Mouse (Mus musculus): ENCODE results near the gene Itgam. TPM values are rescaled to one million over a fixed set of nuclear protein-coding genes. Genes with fewer than 3 reads are reported as not detected.

Itgam gene
- 1.4 and 1.5 TPM in 2 replicates for polyA plus RNA-seq (2015; fragmentation: Nextera tagmentation; extraction: Ambion mirVana)

DNA sequence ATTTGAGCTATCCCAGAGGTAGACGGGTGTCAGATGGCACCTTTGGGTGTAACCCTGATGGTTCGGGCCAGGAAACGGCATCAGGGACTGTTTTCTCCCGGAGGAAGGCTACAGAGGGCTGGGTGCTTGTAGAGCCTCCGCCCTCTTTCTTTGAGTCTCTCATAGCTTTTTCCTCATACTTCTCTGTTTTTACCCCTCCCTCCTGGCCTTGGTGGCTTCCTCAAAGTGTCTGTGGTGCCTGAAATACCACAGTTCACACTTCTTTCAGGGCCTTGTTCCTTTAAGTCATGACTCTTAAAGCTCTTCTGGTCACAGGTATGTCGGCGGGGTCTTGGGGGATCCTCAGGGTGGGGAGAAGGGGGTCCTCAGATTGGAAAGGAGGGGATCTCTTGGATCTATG lies at the start of gene Itgam, which contains the start of gene Gm49368:
Gene Itgam (plus strand): TSS at position 185 of the 400 bp plus-strand sequence.
Gene Gm49368 (plus strand): TSS at position 228 of the 400 bp plus-strand sequence.

DNA sequence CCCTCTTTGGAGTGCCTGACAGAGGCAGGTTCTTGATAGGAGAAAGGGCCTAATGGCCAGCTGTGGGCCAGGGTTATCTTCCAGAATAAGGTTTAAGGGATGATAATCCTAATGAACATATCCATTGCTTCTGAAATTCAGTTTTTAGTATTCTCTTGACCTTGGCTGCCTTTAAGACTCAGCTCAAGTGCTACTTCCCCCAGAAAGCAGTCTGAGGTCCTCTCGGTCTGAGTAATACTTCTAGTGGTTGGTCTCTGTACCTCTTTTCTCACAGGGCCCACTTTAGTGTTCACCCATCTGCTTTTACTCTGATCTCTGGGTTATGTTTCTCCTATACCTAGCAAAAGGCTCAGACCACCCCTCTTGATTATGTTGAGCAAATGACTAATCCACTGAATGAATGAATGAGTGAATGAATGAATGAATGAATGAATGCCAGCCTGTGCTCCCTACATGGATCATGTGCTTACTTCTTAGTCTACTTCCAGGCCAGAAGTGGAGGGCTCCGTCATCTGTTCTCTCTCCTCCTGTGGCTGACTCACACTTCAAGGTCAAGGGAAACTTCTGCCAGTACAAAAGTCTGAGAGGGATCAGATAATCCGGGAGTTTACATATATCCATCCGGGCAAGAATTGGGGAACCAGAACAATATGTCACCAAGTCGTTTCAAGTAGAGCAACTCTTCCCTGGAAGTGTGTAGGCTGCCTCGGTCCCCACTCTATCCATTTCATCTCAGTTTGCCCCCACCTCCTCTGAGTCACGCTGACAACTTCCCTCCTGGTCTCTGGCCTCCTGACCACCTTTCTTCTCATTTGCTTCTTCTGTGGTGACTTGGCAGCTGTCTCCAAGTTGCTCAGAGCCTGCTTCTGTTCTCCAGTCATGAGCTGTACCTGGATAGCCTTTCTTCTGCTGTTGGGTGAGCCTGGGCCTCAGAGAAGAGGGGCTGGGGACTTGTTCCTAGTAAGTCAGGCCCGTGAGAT lies 66.6 kb downstream of the Itgam start, which contains the start of gene Itgax:
Gene Itgax (plus strand): TSS at position 807 of the 980 bp plus-strand sequence.

DNA sequence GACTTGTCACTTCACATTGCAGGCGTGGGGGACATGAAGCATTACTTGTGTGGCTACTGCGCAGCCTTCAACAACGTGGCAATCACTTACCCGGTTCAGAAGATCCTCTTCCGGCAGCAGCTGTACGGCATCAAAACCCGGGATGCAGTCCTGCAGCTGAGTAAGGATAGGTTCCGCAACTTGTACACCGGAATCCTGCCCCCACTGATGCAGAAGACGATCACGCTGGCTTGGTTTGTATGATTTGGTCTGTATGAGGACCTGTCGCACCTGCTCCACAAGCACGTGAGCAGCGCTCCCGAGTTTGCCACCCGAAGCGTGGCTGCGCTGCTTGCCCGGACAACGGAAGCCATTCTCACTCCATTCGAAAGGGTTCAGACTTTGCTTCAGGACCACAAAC lies 91.6 kb downstream of the Itgam start, which contains the start of gene Itgad:
Gene Itgad (plus strand): TSS at position 301 of the 400 bp plus-strand sequence.

Other genes with a start within 250 kb of the Itgam start
- 28.1 and 32.5 TPM in 2 replicates for gene Stx4a, start 238.3 kb upstream of the Itgam start, polyA plus RNA-seq (2015; fragmentation: Nextera tagmentation; extraction: Ambion mirVana)
- gene Stx1b, start 238.1 kb upstream of the Itgam start, polyA plus RNA-seq (2015; fragmentation: Nextera tagmentation; extraction: Ambion mirVana) = 78.8 and 97.1 TPM in 2 replicates
- 3.8 and 4.5 TPM in 2 replicates for gene Zfp646, start 186.4 kb upstream of the Itgam start, polyA plus RNA-seq (2015; fragmentation: Nextera tagmentation; extraction: Ambion mirVana)
- 21.9 and 22.7 TPM in 2 replicates for gene Zfp668, start 185.8 kb upstream of the Itgam start, polyA plus RNA-seq (2015; fragmentation: Nextera tagmentation; extraction: Ambion mirVana)
- gene Prss53, start 171.7 kb upstream of the Itgam start, polyA plus RNA-seq (2015; fragmentation: Nextera tagmentation; extraction: Ambion mirVana) = 0.76 and 0.77 TPM in 2 replicates
- gene Gm21974, start 167.2 kb upstream of the Itgam start, polyA plus RNA-seq (2015; fragmentation: Nextera tagmentation; extraction: Ambion mirVana) = not detected in 2 replicates
- 94.0 and 98.3 TPM in 2 replicates for gene Vkorc1, start 167.0 kb upstream of the Itgam start, polyA plus RNA-seq (2015; fragmentation: Nextera tagmentation; extraction: Ambion mirVana)
- gene Bckdk, start 158.6 kb upstream of the Itgam start, polyA plus RNA-seq (2015; fragmentation: Nextera tagmentation; extraction: Ambion mirVana) = 59.5 and 62.2 TPM in 2 replicates
- gene Kat8, start 150.1 kb upstream of the Itgam start, polyA plus RNA-seq (2015; fragmentation: Nextera tagmentation; extraction: Ambion mirVana) = 32.9 and 34.4 TPM in 2 replicates
- 0.75 and 0.80 TPM in 2 replicates for gene Prss8, start 132.5 kb upstream of the Itgam start, polyA plus RNA-seq (2015; fragmentation: Nextera tagmentation; extraction: Ambion mirVana)
- 18.5 and 19.6 TPM in 2 replicates for gene Prss36, start 115.9 kb upstream of the Itgam start, polyA plus RNA-seq (2015; fragmentation: Nextera tagmentation; extraction: Ambion mirVana)
- 283 and 308 TPM in 2 replicates for gene Fus, start 95.2 kb upstream of the Itgam start, polyA plus RNA-seq (2015; fragmentation: Nextera tagmentation; extraction: Ambion mirVana)
- 13.0 and 15.8 TPM in 2 replicates for gene Pycard, start 68.8 kb upstream of the Itgam start, polyA plus RNA-seq (2015; fragmentation: Nextera tagmentation; extraction: Ambion mirVana)
- not detected in 2 replicates for gene Trim72, start 58.7 kb upstream of the Itgam start, polyA plus RNA-seq (2015; fragmentation: Nextera tagmentation; extraction: Ambion mirVana)
- gene Gm49368, start within 50 bp of the Itgam start, polyA plus RNA-seq (2015; fragmentation: Nextera tagmentation; extraction: Ambion mirVana) = not detected in 2 replicates
- 0.08 TPM in 1 of 2 replicates, not detected in the other for gene Itgax, start 66.9 kb downstream of the Itgam start, polyA plus RNA-seq (2015; fragmentation: Nextera tagmentation; extraction: Ambion mirVana)
- gene Itgad, start 91.7 kb downstream of the Itgam start, polyA plus RNA-seq (2015; fragmentation: Nextera tagmentation; extraction: Ambion mirVana) = 0.32 TPM in 1 of 2 replicates, not detected in the other
- 1.2 and 1.6 TPM in 2 replicates for gene Cox6a2, start 143.7 kb downstream of the Itgam start, polyA plus RNA-seq (2015; fragmentation: Nextera tagmentation; extraction: Ambion mirVana)
- gene Armc5, start 174.7 kb downstream of the Itgam start, polyA plus RNA-seq (2015; fragmentation: Nextera tagmentation; extraction: Ambion mirVana) = 12.5 and 14.3 TPM in 2 replicates
- 4.3 TPM in 2 replicates for gene 9130023H24Rik, start 175.4 kb downstream of the Itgam start, polyA plus RNA-seq (2015; fragmentation: Nextera tagmentation; extraction: Ambion mirVana)
- 26.8 and 30.1 TPM in 2 replicates for gene Tgfb1i1, start 184.2 kb downstream of the Itgam start, polyA plus RNA-seq (2015; fragmentation: Nextera tagmentation; extraction: Ambion mirVana)
- gene Slc5a2, start 203.0 kb downstream of the Itgam start, polyA plus RNA-seq (2015; fragmentation: Nextera tagmentation; extraction: Ambion mirVana) = not detected in 2 replicates
- 18.3 and 18.9 TPM in 2 replicates for gene BC017158, start 235.5 kb downstream of the Itgam start, polyA plus RNA-seq (2015; fragmentation: Nextera tagmentation; extraction: Ambion mirVana)